Mouse (Mus musculus): ENCODE measurements around the gene Olfr916.

DNA sequence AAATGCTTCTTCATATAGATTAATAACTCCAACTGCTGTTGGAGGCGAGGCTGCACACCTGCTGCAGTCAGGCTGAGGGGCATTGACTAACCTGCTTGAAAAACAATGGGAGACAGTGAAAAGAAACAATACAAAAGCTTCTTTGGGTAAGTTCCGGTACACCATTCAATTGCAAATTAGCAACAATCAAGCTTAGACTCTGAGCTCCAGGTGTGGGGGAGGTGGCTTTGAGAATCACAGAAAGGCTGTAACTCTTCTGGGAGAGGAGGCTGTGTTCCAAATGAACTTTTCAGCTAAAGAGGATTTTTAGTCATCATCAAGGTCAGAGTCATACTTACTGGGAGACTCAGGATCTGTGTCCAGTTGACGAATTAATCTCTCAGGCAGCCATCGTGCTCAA, 27.3 kb downstream of the Olfr916 start:
- TF ChIP-seq POLR2A (IDR thresholded peaks at IDR 0.05; ENCODE audit: extremely low read depth, insufficient read depth, low read length) (no peak), CTCF (IDR thresholded peaks at IDR 0.05; ENCODE audit: extremely low read depth, insufficient read depth, low read length) (no peak)
